Mouse (Mus musculus) ES-Bruce4 (cell line): ENCODE measurements around the gene Glrp1.

Experiments
- CTCF ChIP-seq: IDR thresholded peaks from one replicate; pipeline ENCODE4 v1.8.1; 2011; ENCODE audit warnings: low read depth, low read length
- POLR2A ChIP-seq: IDR thresholded peaks from one replicate; pipeline ENCODE4 v1.8.1; 2011; ENCODE audit warnings: low read length; ENCODE audit not compliant: insufficient read depth

DNA sequence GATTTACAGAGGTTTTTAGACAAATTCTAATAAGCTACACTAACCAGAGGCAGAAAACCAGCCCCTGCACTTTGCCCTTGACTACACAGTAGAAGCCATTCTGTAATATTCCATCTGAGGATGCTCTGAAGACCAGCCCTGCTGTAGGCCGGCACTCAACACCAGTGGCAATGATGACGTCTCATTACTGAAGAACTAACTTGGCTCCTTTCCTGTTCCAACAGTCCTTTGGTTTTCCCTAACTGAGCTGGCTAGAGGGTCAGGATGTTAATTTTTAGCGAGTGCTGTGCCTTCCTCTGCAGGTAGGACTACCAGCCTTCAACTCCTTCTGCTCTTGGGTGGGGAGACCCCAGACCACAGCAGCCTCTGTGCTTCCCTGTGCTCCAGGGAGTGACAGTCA lies 55.2 kb downstream of the Glrp1 start:
- TF ChIP-seq CTCF (no peak), POLR2A (no peak)
